Mouse (Mus musculus) cortical plate, adult 2 months (tissue): Measurements from ENCODE around the gene Cyth1.

Source experiments
- CTCF ChIP-seq: fragments of 200-500 bp; IDR thresholded peaks from 2 replicates; pipeline ENCODE4 v1.5.1; 2011; ENCODE audit warnings: mild to moderate bottlenecking, control low read depth, low read length; ENCODE audit not compliant: insufficient read depth; ENCODE audit errors: extremely low read depth
- POLR2A ChIP-seq: fragments of 200-500 bp; IDR thresholded peaks from 2 replicates; pipeline ENCODE4 v1.6.1; 2011; ENCODE audit warnings: mild to moderate bottlenecking, low read length, control low read depth; ENCODE audit not compliant: insufficient read depth; ENCODE audit errors: extremely low read depth

GRCm38 (mm10) chr11:118104001-118104400, 144.4 kb downstream of the Cyth1 start:
- TF ChIP-seq CTCF, result peak; percentile 100
- no peak for TF ChIP-seq POLR2A
